ENCODE assay signal across 18 mouse cellular contexts in genomic region chr17:27575116-27575776, GRCm38 (mm10). TPM values are rescaled to one million over a fixed set of nuclear protein-coding genes. Genes with fewer than 3 reads are reported as not detected.
A peak's percentile ranks its signal among the peaks of the same experiment; 100 is the strongest.
DNase-seq lines count a peak whose midpoint lies in the region; ATAC-seq and TF ChIP-seq lines count a peak whose summit lies in the region.
"Had no signal": no experiment of that assay in that cellular context is flagged by ENCODE, and none has a peak within 500 bp of the region (broad histone marks: within the 10 kb centered on the region; RNA-seq: fewer than 3 reads in every experiment).

No protein-coding gene starts in this region.

- H3K4me2 ChIP-seq in hindbrain, postnatal 0 days (ENCODE audit: low read depth, low read length) = no peak overlapping the region
- H3K4me2 ChIP-seq in hindbrain, embryonic 14.5 days (replicated peaks) = no peak overlapping the region
- no peak overlapping the region for H3K4me2 ChIP-seq in lung, embryonic 15.5 days
- H3K4me2 ChIP-seq in limb, embryonic 13.5 days (replicated peaks) = no peak overlapping the region
- H3K4me2 ChIP-seq: liver, embryonic 15.5 days; midbrain, embryonic 11.5 days had no signal

- H3K9ac ChIP-seq in hindbrain, postnatal 0 days (replicated peaks; ENCODE audit: low read length) = no peak overlapping the region
- H3K9ac ChIP-seq in hindbrain, embryonic 14.5 days = no peak overlapping the region
- H3K9ac ChIP-seq in lung, embryonic 15.5 days = no peak overlapping the region
- H3K9ac ChIP-seq in limb, embryonic 13.5 days = no peak overlapping the region
- H3K9ac ChIP-seq: liver, embryonic 15.5 days had no signal

- H3K27ac ChIP-seq in gastrocnemius, adult 2 months = peak overlapping the region; percentile 79
- peak overlapping the region; percentile 80; the same call in 1 of the 2 replicates for H3K27ac ChIP-seq in hindbrain, postnatal 0 days
- H3K27ac ChIP-seq in hindbrain, embryonic 14.5 days = no peak overlapping the region
- peak overlapping the region; percentile 59 for H3K27ac ChIP-seq in lung, embryonic 15.5 days
- peak overlapping the region; percentile 39; the same call in 1 of the 2 replicates for H3K27ac ChIP-seq in limb, embryonic 13.5 days
- H3K27ac ChIP-seq: liver, embryonic 15.5 days had no signal

- intact Hi-C loops in gastrocnemius, adult 2 months (cut with DNase I) = no loop called here

- no peak for ATAC-seq in hindbrain, postnatal 0 days
- no peak for ATAC-seq in hindbrain, embryonic 14.5 days (ENCODE audit: low FRiP score)
- no peak for ATAC-seq in lung, embryonic 15.5 days (ENCODE audit: borderline replicate concordance, extremely low read depth, low FRiP score, low TSS enrichment)
- no peak for ATAC-seq in limb, embryonic 13.5 days (ENCODE audit: low FRiP score, low read depth)

- H3K4me3 ChIP-seq in gastrocnemius, adult 2 months = no peak overlapping the region
- H3K4me3 ChIP-seq in hindbrain, postnatal 0 days (ENCODE audit: low read length) = no peak overlapping the region
- H3K4me3 ChIP-seq in hindbrain, embryonic 14.5 days (replicated peaks; ENCODE audit: low read length) = no peak overlapping the region
- no peak overlapping the region for H3K4me3 ChIP-seq in lung, embryonic 15.5 days
- H3K4me3 ChIP-seq in lung, adult 2 months (replicated peaks; ENCODE audit: extremely low read depth, low read depth, low read length) = no peak overlapping the region
- no peak overlapping the region for H3K4me3 ChIP-seq in limb, embryonic 13.5 days
- H3K4me3 ChIP-seq: erythroblast, embryonic 14.5 days; liver, embryonic 15.5 days; myocyte had no signal

- TF ChIP-seq CTCF in gastrocnemius, adult 2 months (IDR thresholded peaks at IDR 0.05) = no peak
- no peak for TF ChIP-seq CTCF in hindbrain, postnatal 0 days (IDR thresholded peaks at IDR 0.05; ENCODE audit: low read depth)
- no peak for TF ChIP-seq CTCF in lung, adult 2 months (IDR thresholded peaks at IDR 0.05; ENCODE audit: insufficient read depth, low read length)

- H3K9me3 ChIP-seq in hindbrain, postnatal 0 days (ENCODE audit: low read length) = no peaks in the 10 kb centered on the region
- H3K9me3 ChIP-seq in hindbrain, embryonic 14.5 days (ENCODE audit: control insufficient read depth, low read length) = no peaks in the 10 kb centered on the region
- H3K9me3 ChIP-seq in lung, embryonic 15.5 days = no peaks in the 10 kb centered on the region
- no peaks in the 10 kb centered on the region for H3K9me3 ChIP-seq in limb, embryonic 13.5 days
- H3K9me3 ChIP-seq: liver, embryonic 15.5 days had no signal

- no peaks in the 10 kb centered on the region for H3K27me3 ChIP-seq in hindbrain, postnatal 0 days (ENCODE audit: insufficient read depth, low read length)
- no peaks in the 10 kb centered on the region for H3K27me3 ChIP-seq in hindbrain, embryonic 14.5 days (ENCODE audit: control insufficient read depth, insufficient read depth, low read length)
- no peaks in the 10 kb centered on the region for H3K27me3 ChIP-seq in lung, embryonic 15.5 days
- H3K27me3 ChIP-seq in limb, embryonic 13.5 days = no peaks in the 10 kb centered on the region
- H3K27me3 ChIP-seq: liver, embryonic 15.5 days had no signal

- WGBS in hindbrain, postnatal 0 days = 59% methylated on average over 10 of the region's 10 CpGs
- 88% methylated on average over 10 of the region's 10 CpGs for WGBS in hindbrain, embryonic 14.5 days
- 54% methylated on average over 10 of the region's 10 CpGs for WGBS in lung, embryonic 15.5 days
- WGBS in lung, adult 2 months = 60% methylated on average over 10 of the region's 10 CpGs
- WGBS in limb, embryonic 13.5 days = 21% methylated on average over 10 of the region's 10 CpGs

- no peak for DNase-seq in gastrocnemius, adult 2 months
- no peak for DNase-seq in gastrocnemius, postnatal 25 days
- no peak for DNase-seq in hindbrain, postnatal 0 days (ENCODE audit: low spot score)
- no peak for DNase-seq in hindbrain, embryonic 14.5 days (ENCODE audit: low spot score)
- no peak for DNase-seq in lung, adult 2 months
- no peak for DNase-seq in frontal cortex, postnatal 10 days (ENCODE audit: low spot score in 2 of 2)
- DNase-seq: adrenal gland, adult 8-10 months had no signal

- H3K36me3 ChIP-seq in hindbrain, postnatal 0 days (ENCODE audit: insufficient read depth, low read length) = 0 out of 2 replicates have a peak, but pooled peaks cover 7% of the 10 kb centered on the region
- H3K36me3 ChIP-seq in hindbrain, embryonic 14.5 days (replicated peaks; ENCODE audit: control insufficient read depth, insufficient read depth) = peaks cover 58% of the 10 kb centered on the region
- H3K36me3 ChIP-seq in lung, embryonic 15.5 days = peaks cover 25% of the 10 kb centered on the region
- peaks cover 73% of the 10 kb centered on the region for H3K36me3 ChIP-seq in limb, embryonic 13.5 days

- no peak for TF ChIP-seq POLR2A in lung, adult 2 months (IDR thresholded peaks at IDR 0.05; ENCODE audit: borderline replicate concordance, extremely low read depth, low read depth, low read length)

- peaks cover 9% of the 10 kb centered on the region for H3K4me1 ChIP-seq in hindbrain, postnatal 0 days (ENCODE audit: insufficient read depth, low read length)
- no peaks in the 10 kb centered on the region for H3K4me1 ChIP-seq in hindbrain, embryonic 14.5 days (replicated peaks; ENCODE audit: control insufficient read depth, insufficient read depth, low read length)
- peaks cover 17% of the 10 kb centered on the region for H3K4me1 ChIP-seq in lung, embryonic 15.5 days
- H3K4me1 ChIP-seq in lung, adult 2 months (ENCODE audit: control insufficient read depth, insufficient read depth, low read length) = 0 out of 2 replicates have a peak, but pooled peaks cover 2% of the 10 kb centered on the region
- H3K4me1 ChIP-seq in limb, embryonic 13.5 days = peaks cover 18% of the 10 kb centered on the region

RNA-seq across cellular contexts. Expression of gene AI413582, which starts 9.7 kb away (rescaled TPM):
- total RNA-seq in gastrocnemius, adult 2 months (2021) = 1 to 10 TPM; 3.0 to 3.3 TPM
- 1 to 10 TPM; 2.5 to 2.9 TPM for total RNA-seq in gastrocnemius, postnatal 25 days (2021)
- 50.2 and 59.6 TPM in 2 replicates for total RNA-seq in hindbrain, postnatal 0 days (2014; rRNA removed)
- polyA plus RNA-seq in hindbrain, postnatal 0 days (2015; fragmentation: Nextera tagmentation; extraction: Ambion mirVana) = 92.7 and 95.3 TPM in 2 replicates
- 68.0 and 76.5 TPM in 2 replicates for polyA plus RNA-seq in hindbrain, embryonic 14.5 days (2014; fragmentation: Nextera tagmentation; extraction: Ambion mirVana)
- polyA plus RNA-seq in lung, embryonic 15.5 days (2015; fragmentation: Nextera tagmentation; extraction: Ambion mirVana) = 20.1 and 21.4 TPM in 2 replicates
- 42.4 and 44.2 TPM in 2 replicates for polyA plus RNA-seq in lung, adult 2 months (2012; rRNA removed)
- 20.2 and 21.0 TPM in 2 replicates for polyA plus RNA-seq in limb, embryonic 13.5 days (2015; fragmentation: Nextera tagmentation; extraction: Ambion mirVana)

RNA-seq across cellular contexts. Expression of gene Hmga1, which starts 18.9 kb away (rescaled TPM):
- 10 to 100 TPM; 29.6 to 34.1 TPM for total RNA-seq in gastrocnemius, adult 2 months (2021)
- total RNA-seq in gastrocnemius, postnatal 25 days (2021) = 10 to 100 TPM; 24.6 to 24.7 TPM
- 142 and 170 TPM in 2 replicates for total RNA-seq in hindbrain, postnatal 0 days (2014; rRNA removed)
- 130 and 145 TPM in 2 replicates for polyA plus RNA-seq in hindbrain, postnatal 0 days (2015; fragmentation: Nextera tagmentation; extraction: Ambion mirVana)
- 136 and 148 TPM in 2 replicates for polyA plus RNA-seq in hindbrain, embryonic 14.5 days (2014; fragmentation: Nextera tagmentation; extraction: Ambion mirVana)
- polyA plus RNA-seq in lung, embryonic 15.5 days (2015; fragmentation: Nextera tagmentation; extraction: Ambion mirVana) = 238 and 240 TPM in 2 replicates
- 57.9 and 73.2 TPM in 2 replicates for polyA plus RNA-seq in lung, adult 2 months (2012; rRNA removed)
- polyA plus RNA-seq in limb, embryonic 13.5 days (2015; fragmentation: Nextera tagmentation; extraction: Ambion mirVana) = 234 and 241 TPM in 2 replicates

RNA-seq across cellular contexts. Expression of gene Nudt3, which starts 48.0 kb away (rescaled TPM):
- 100 to 1,000 TPM; 222 to 261 TPM for total RNA-seq in gastrocnemius, adult 2 months (2021)
- total RNA-seq in gastrocnemius, postnatal 25 days (2021) = 100 to 1,000 TPM; 201 to 245 TPM
- 252 and 264 TPM in 2 replicates for total RNA-seq in hindbrain, postnatal 0 days (2014; rRNA removed)
- 210 and 220 TPM in 2 replicates for polyA plus RNA-seq in hindbrain, postnatal 0 days (2015; fragmentation: Nextera tagmentation; extraction: Ambion mirVana)
- polyA plus RNA-seq in hindbrain, embryonic 14.5 days (2014; fragmentation: Nextera tagmentation; extraction: Ambion mirVana) = 107 and 115 TPM in 2 replicates
- polyA plus RNA-seq in lung, embryonic 15.5 days (2015; fragmentation: Nextera tagmentation; extraction: Ambion mirVana) = 92.0 and 95.9 TPM in 2 replicates
- polyA plus RNA-seq in lung, adult 2 months (2012; rRNA removed) = 60.4 and 62.8 TPM in 2 replicates
- polyA plus RNA-seq in limb, embryonic 13.5 days (2015; fragmentation: Nextera tagmentation; extraction: Ambion mirVana) = 99.5 and 102 TPM in 2 replicates

RNA-seq across cellular contexts. Expression of gene Grm4, which starts 54.0 kb away (rescaled TPM):
- total RNA-seq in gastrocnemius, adult 2 months (2021) = not detected
- under 1 TPM; 0.08 to 0.24 TPM for total RNA-seq in gastrocnemius, postnatal 25 days (2021)
- total RNA-seq in hindbrain, postnatal 0 days (2014; rRNA removed) = 34.3 and 38.8 TPM in 2 replicates
- 8.7 and 10.1 TPM in 2 replicates for polyA plus RNA-seq in hindbrain, postnatal 0 days (2015; fragmentation: Nextera tagmentation; extraction: Ambion mirVana)
- polyA plus RNA-seq in hindbrain, embryonic 14.5 days (2014; fragmentation: Nextera tagmentation; extraction: Ambion mirVana) = 9.0 and 10.1 TPM in 2 replicates
- 0.06 and 0.07 TPM in 2 replicates for polyA plus RNA-seq in lung, embryonic 15.5 days (2015; fragmentation: Nextera tagmentation; extraction: Ambion mirVana)
- polyA plus RNA-seq in lung, adult 2 months (2012; rRNA removed) = 1.1 TPM in 2 replicates
- polyA plus RNA-seq in limb, embryonic 13.5 days (2015; fragmentation: Nextera tagmentation; extraction: Ambion mirVana) = 0.31 and 0.34 TPM in 2 replicates
- polyA plus RNA-seq: C2C12; erythroblast, embryonic 14.5 days; heart, embryonic 14.5 days; myocyte had no signal

RNA-seq across cellular contexts. Expression of gene RPS10-NUDT3, which starts 59.8 kb away (rescaled TPM):
- 1 to 10 TPM in 1 of 2 experiments, not detected in 1; 1.4 TPM for total RNA-seq in gastrocnemius, adult 2 months (2021)
- total RNA-seq in gastrocnemius, postnatal 25 days (2021) = not detected
- not detected in 2 replicates for total RNA-seq in hindbrain, postnatal 0 days (2014; rRNA removed)
- not detected in 2 replicates for polyA plus RNA-seq in hindbrain, postnatal 0 days (2015; fragmentation: Nextera tagmentation; extraction: Ambion mirVana)
- polyA plus RNA-seq in hindbrain, embryonic 14.5 days (2014; fragmentation: Nextera tagmentation; extraction: Ambion mirVana) = not detected in 2 replicates
- polyA plus RNA-seq in lung, embryonic 15.5 days (2015; fragmentation: Nextera tagmentation; extraction: Ambion mirVana) = not detected in 2 replicates
- not detected in 2 replicates for polyA plus RNA-seq in lung, adult 2 months (2012; rRNA removed)
- not detected in 2 replicates for polyA plus RNA-seq in limb, embryonic 13.5 days (2015; fragmentation: Nextera tagmentation; extraction: Ambion mirVana)
- total RNA-seq: adrenal gland, adult 8-10 months; ES-E14 had no signal
- polyA plus RNA-seq: C2C12; erythroblast, embryonic 14.5 days; heart, embryonic 14.5 days; intestine, postnatal 0 days; liver, embryonic 15.5 days; midbrain, embryonic 11.5 days; myocyte; thymus, postnatal 0 days had no signal
